Mouse (Mus musculus): ENCODE results near the gene Taz.

Gene Taz

DNA sequence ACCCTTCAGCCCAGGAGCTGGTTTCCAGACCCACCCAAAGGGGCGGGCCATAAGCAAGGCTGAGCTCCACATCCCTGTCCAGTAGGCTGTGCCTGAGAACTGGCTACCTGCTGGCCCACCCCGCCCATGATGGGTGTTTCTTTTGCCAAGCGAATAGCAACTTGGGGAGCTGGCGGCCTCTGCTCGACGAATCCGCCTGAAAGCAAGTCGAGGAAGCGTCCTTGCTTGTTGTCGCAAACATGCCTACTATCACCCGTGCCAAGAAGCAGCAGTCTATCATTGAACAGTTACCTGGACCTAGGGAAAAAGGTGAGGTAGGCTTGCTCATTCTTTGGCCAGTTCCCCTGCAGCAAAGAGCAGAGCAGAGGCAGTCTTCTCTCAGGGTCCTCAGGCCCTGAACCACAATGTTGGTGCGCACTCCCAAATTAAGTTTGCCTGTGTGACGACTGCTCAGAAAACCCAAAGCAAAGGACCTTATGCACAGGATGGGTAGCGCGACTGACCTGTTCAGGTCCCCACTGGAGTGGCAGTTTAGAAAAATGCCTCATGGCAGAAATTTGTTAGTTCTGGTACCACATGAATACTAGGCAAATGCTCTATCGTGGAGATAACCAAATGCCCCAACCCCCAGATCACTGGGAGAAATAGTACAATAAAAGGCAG, at the start of gene Taz, which contains the start of gene Dnase1l1:
TSS of gene Taz (plus strand) at position 181 of the 663 bp plus-strand sequence.
TSS of gene Dnase1l1 (minus strand) at position 606 of the 663 bp plus-strand sequence.
- peak; percentile 27 to 46 for DNase-seq (ENCODE audit: low spot score in 2 of 2)

DNA sequence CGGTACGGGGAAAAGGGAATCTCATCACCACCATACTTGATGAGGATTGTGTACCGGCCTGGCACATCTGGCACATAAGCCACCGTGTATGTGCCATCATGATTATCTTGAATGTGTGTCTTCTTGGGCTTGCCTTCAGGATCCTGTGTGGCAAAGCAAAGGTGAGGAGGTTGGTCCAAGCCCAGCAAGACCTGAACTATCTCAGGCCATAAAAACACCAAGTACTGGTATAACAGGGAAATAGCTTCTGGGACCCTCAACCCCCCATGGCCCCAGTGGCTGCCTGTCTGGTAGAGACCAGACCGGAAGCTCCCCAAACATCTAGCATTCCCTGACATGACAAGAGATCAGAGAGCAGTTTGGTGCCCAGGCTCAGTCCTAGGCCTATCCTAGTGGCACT, 48.5 kb upstream of the Taz start:
- DNase-seq (ENCODE audit: low spot score in 2 of 2), result no peak

DNA sequence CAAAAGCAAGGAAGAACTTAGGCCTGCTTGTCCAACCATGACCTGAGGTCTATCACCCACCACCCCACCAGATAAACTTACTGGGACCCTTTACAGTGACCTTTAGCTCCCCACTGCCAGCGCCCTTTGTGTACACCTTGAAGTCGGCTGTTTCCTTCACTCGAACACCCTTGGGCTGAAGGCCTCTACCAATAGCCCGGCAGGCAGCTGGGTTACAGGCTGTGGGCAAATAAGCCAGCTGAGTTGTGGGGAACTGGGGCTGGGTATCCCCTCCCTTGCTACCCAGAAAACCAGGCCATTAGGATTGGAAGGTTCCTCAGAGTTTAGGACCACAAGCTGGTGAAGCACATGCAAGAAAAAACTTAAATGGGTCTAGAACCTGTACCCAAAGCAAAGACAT, 41.4 kb upstream of the Taz start:
- DNase-seq (ENCODE audit: low spot score in 2 of 2), result no peak

DNA sequence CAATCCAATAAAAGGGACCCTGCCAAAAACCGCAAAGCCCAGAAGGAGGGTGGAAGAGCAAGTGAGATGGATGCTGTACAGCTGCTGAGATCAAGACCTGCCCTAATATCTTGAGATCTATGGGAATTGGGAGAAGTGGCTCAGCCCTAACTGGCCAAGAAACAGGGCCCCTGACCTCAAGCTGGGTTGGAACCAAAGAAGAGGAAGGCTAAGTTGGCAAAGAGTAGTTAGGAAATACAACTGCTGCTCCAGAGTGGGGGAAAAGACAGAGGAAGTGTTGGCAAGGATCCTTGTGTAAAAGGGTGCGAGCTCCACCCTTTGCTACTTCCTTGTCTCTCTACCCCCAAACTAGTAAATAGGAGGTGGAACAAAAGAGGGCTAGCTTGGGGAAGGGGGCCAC, 38.3 kb upstream of the Taz start:
- no peak for DNase-seq (ENCODE audit: low spot score in 2 of 2)

DNA sequence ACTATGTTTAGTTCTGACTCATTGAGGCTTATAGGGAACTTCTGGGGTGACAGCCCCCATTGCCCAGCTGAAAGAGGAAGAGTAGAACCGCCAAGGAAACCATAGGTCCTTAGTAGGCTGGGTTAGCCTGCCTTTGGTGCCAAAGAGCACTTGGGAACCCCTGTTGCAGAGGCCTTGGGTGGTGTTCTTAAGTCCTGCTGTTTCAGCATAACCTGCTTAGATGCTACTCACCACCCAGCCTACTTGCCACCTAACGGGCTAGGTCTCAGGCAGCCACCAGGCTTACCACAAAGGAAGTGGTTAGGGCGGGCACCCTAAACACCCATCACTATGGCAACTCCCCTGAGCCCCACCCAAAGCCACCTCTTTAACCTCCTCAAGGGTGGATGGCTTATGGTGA, 37.9 kb upstream of the Taz start:
- peak; percentile 73 to 80 for DNase-seq (ENCODE audit: low spot score in 2 of 2)

DNA sequence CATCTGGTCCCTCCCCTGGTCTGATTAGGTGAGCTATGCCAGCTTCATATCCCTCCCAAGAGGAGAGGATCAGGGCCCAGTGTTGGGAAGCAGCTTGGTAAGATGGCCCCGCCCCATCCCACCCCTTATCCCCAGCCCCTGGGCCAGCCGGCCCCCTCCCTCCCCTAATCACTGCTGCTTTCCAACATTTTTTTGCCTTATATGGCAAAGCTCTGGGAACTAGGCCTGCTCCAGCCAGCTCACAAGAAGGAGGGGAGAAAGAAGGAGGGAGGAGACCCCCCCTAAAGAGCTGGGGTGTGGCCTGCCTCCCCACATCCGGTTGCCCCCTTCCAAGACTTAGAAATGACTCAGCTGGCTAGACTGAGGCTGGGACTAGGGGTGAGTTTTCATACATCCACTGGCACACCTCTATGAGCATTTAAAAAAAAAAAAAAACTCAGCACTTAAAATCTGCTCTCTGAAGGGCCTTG, 37.1 kb upstream of the Taz start:
- peak; percentile 55 to 57 for DNase-seq (ENCODE audit: low spot score in 2 of 2)

DNA sequence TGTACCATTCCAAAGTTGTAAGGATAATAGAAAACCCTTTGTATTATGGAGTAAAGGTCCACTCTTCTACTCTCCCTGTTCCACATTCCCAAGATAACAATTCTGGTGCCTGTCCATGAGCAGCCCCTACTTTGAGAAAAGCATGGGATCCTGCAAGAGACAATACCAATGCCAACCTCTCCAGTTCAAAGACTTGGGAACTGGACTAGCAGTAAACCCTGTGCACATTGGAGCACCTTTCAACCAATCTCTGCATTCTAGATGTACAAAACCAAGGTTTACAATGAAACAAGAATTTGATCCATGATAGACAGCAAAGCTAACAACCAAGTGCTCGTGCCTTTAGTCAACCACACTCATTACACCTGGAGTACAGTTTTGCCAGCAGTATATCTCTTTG, 36.6 kb upstream of the Taz start:
- no peak for DNase-seq (ENCODE audit: low spot score in 2 of 2)

DNA sequence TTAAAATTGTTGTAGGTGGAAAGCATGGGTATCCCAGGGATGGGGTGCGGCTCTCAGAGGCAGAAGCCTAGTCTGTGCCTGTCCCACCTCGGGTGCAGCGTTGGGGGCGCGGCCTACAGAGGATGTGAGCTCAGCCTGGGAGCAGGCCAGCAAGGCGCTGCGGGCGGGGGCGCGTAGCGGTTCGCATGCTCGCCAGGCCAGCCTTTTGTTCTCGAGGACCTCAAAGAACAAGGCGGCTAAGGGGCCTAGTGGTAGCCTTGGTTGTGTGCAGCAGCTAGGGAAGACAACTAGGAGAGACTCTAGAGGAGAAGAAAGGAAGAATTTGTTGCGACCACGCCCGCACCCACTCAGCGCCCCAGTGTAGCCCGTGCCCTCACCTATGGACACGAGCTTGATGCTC, 36.0 kb upstream of the Taz start:
- DNase-seq (ENCODE audit: low spot score in 2 of 2), result peak; percentile 56 to 64

DNA sequence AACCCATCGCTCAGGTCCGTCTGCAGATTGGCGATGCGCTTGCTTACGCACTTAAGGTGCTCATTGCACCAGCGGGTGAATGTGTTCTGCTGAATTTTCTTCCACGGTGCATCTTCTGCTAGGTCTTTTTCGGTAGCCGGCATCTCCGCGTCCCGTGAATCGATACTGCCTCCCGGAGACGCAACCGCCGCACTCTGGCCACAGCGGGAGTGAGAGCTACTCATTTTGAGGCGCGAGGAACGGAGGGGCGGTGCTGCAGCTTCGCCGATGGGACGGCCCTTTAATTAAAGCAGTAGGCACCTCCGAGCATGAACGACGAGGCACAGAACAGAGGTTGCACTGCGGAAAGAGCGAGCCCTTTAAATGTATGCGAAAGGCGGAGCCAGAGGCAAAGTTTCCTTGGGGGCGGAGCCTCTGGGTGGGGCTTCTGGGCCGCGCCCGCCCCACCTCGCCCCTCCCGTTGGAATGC, 35.5 kb upstream of the Taz start:
- peak; percentile 81 to 83 for DNase-seq (ENCODE audit: low spot score in 2 of 2)

DNA sequence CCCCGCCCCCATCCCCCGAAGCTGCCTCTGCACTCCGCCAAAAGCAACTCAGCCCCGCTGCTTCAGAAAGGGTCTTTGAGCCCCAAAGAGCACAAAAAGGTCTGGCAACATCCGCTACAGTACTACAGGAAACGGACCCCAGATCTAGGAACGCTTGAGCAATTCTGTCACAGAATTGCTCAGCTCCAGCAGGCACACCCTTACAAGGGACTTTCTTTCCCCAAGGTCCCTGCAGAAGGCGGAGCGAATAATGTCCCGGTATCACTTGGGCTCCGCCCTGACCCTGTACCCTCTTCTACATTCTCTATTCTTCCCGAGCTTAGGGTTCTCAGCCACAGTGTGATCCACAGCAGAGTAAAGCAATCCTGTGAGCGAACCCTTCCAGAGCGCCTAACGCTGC, 35.0 kb upstream of the Taz start:
- DNase-seq (ENCODE audit: low spot score in 2 of 2), result no peak

DNA sequence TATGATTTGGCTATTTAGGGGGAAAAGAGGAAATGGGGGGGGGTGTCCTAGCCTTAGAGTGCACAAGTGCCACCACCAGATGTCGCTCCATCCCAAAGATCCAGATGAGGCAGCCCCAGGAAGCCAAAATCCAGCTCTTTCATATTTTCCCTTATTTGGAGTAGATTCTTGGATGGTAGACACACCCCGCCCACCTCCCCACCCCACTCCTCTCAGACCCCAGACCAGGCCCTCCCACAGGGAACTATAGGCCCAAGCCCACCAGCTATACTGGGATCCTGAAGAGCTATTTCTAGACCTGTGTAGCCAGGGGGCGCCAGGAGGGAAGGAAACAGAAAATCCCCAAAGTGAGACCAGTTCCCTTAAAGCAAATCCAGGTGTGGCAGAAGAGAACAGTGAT, 33.1 kb upstream of the Taz start:
- DNase-seq (ENCODE audit: low spot score in 2 of 2), result peak; percentile 32 to 54

DNA sequence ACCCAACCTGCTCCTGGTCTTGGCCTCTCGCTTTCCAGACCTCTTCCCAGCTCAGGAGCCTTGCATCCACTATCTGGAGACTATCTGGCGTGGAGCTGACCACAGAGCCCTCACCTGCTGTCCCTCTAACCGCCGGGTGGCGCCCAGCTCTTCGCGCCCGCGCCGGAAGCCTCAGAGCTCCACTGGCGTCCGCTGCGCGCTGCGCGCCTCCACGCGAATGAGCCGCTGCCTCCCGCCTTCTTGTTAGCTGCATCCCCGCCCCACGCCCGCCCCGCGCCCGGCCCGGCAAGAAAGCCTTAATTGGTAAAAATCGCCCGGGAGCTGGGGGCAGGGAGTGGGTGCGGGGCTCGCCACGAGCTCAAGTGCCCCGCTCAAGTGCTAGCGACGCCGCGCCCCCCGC, 32.1 kb upstream of the Taz start, which contains the start of gene Flna:
TSS of gene Flna (minus strand) at position 206 of the 400 bp plus-strand sequence.
- DNase-seq (ENCODE audit: low spot score in 2 of 2), result peak; percentile 33 to 55

DNA sequence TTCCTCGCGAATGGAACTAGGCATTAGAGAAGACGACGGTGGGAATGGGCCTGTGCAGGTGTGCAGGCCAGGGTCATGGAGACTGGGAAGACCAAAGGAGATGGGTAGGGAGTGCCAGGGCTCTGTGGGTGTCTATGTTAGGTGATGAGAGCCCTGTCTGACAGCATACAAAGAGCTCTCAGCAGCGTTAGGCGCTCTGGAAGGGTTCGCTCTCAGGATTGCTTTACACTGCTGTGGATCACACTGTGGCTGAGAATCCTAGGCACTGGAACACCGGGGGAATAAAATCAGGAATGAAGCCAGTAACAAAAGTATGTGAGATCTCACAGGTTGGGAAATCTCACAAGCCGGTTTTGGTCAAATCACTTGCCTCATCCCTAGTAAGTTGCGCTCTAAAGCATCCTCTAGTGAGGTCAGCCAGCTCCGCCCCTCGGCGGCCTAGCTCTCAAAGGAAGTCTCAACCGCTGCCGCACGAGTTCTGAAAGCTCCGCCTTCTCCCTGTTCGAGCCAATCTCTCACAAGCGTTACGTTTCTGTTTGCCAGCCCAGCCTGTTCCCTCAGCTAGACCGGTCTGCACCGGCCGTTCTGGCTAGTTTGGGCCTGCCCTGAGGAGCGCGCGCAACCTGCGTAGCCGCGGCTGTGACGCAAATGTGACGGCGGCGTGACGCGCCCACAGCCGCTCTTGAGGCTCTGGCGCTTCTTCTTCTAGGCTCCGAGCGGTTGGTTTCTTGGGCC, 27.4 kb upstream of the Taz start, which contains the start of gene Emd:
TSS of gene Emd (plus strand) at position 535 of the 735 bp plus-strand sequence.
- peak; percentile 61 to 77 for DNase-seq (ENCODE audit: low spot score in 2 of 2)

DNA sequence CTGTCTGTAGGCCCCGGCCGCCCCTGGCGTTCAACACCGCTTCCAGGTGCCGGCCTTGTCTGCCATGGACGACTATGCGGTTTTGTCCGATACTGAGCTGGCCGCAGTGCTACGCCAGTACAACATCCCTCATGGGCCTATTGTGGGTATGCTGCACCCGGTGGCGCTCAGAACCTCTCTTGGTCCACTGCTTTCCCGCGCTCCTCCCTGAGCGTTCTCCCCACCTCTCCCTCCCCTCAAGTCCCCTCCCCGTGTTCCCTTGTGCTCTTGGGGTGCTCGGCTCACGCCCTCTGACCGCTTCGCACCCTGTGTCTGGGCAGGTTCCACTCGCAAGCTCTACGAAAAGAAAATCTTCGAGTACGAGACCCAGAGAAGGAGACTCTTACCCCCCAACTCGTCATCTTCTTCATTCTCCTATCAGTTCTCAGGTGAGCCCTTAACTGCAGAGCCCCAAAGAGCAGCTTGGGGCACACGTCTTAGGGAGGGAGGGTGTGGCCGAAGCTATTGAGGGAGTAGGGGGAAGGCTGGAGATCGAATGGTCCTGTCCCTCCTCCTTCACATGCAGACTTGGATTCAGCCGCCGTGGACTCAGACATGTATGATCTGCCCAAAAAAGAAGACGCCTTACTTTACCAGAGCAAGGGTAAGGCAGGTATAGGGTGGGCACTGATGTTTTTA, 26.7 kb upstream of the Taz start:
- no peak for DNase-seq (ENCODE audit: low spot score in 2 of 2)

DNA sequence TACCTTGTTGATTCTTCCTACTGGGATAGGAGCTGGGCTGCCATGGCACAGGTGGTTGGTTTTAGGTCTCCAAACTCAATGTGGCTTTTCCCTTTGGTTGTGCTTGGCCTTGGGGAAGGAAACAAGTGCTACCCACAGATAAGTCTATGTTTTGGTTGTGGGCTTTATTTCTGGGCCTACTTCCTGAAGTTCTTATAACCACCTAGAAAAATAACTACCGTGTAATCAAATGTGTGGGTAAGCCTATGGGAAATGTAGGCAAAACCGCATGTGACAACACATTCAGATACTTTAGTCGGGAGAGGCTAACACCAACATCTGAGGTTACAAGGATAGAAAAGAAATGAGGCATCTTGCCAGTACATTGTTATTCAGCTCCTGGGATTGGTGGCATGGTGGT, 24.0 kb upstream of the Taz start:
- no peak for DNase-seq (ENCODE audit: low spot score in 2 of 2)

DNA sequence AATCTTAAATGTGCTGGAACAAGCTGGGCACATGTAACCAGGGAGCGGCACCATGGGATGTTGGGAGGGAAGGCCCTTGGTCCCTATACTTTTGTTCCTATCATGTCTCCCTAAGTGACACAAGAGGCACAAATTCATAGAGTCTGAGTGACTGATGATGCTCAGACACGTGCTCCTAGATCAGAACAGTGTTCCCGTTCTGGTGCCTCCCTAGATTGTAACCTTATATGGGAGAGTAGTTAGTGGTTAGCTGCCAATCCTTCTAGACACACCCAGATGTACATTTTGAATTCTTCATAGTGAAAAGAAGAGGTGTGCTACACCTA, 12.0 kb upstream of the Taz start:
- DNase-seq (ENCODE audit: low spot score in 2 of 2), result no peak

DNA sequence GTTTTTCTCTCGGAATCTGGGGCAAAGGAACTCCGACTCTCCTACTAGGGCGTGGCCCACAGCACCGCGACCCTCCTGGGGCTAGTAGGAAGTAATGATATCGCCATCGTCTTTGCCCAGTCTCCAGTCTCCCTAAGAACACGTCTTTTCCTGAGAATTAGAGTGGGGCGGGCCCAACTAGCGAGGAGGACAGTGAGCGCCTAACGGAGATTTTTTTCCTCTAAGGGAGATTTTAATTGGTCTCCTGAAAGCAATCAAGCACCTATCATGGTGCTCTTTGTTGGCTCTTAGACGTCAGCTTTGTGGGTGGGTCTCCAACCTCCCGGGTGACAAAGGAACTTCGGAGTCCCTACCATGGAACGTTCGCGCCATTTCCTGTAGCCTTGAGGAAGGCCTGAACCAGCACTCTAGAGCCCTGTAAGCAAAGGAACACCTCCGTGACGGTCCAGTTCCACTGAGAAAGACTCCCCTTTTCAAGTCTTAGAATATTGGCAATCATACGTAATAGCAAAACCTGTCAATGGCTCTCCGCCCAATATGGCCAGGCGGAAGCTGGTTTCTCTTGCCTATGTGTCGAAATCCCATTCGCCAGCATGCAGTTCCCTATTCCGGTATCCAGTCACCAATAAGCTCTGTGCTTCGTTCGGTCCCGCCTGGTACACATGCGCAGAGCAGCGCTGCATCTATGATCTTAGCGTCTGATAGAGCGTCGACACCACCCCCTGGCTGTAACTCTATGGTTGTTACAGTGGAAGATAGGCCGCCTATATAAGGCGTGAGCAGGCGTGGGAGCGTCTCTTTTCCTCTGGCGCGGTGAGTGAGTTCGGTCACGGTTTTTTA, 11.4 kb upstream of the Taz start, which contains the start of gene Rpl10:
TSS of gene Rpl10 (plus strand) at position 751 of the 840 bp plus-strand sequence.
- DNase-seq (ENCODE audit: low spot score in 2 of 2), result peak; percentile 83 to 91

DNA sequence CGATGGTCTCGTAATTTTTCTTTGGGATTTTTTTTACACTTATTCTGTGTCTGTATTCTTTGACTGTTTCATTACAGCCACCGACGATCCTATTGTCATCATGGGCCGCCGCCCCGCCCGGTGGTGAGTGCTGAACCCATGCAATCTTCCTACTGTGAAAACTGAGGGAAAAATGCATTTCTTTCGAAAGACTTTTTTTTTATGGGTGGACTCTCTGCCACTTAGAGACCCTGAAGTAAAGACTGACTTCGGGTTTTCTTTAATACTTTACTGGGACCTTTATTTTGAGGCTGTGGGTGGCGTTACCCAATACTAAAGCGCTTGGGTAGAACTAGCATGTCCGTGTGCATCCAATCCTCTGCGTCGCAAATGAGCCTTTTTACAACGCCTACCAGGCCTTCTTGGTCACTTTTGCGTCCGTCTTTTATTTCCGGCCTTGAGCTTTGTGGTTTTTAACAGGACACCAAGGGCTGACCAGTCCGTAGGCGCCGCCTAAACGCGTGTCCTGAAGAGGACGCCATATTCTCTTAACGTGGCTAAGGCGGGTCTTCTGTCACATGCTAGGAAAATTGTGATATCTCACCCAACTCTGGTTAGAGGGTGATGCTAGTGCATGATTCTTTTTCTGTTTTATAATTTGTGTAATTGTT, 10.7 kb upstream of the Taz start:
- DNase-seq (ENCODE audit: low spot score in 2 of 2), result peak in 1 of 2 experiments; percentile 7

DNA sequence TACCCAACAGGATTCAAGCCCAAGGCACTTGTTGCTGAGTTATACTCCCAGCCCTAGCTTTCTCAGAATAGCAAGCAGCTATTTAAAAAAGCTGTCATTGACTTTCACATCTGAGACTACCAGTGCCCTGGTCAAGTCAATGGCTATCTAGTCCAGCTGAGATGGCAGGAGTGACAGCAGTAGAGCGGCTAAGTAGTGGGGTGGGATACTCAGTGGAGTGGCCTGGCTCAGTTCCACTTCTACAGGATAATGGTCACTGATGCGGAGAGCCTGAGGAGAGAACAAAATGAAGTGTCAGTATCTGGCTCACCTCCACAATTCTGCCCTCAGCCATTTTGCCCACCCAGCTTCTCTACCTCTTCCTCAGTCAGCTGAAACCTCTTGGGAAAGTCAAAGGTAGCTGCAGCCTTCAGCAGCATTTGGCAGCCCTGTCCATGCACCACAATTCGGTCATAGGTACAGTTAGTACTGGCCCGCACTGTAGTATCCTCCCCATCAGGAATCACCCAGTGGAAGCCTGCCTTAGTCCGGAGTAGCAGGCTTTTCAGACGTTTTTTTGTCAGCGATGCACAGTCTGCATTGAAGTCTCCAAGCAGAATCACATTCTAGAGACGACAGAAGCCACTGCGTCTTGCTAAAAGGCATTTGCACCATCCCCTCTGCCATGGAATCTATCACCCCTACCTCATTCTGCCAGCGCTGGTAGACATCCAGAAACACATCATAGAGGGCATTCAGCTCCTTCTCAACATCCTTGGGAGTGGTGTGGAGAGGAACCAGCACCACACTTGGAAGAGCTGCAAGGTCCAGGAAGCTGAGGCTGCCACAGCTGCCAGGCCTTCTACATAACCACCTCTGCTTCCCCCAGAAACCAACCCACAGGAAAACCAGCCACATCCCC, 8.0 kb upstream of the Taz start:
- no peak for DNase-seq (ENCODE audit: low spot score in 2 of 2)

DNA sequence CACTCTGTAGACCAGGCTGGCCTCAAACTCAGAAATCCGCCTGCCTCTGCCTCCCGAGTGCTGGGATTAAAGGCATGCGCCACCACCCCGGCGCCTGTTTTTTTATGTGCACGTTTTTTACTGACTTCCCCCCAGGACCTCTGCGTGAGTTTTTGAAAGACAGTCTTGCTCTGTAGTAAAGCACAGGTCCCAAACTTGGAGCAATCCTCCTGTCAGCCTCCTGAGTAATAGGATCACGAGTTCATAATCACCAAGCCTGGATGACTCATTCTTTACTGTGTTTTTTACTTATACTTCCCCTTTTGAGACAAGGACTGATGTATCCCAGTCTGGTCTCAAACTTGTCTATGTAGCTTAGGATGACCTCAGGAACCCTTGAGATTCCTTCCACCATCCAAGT, 3.8 kb upstream of the Taz start:
- DNase-seq (ENCODE audit: low spot score in 2 of 2), result no peak
